In the genomic region with DNA sequence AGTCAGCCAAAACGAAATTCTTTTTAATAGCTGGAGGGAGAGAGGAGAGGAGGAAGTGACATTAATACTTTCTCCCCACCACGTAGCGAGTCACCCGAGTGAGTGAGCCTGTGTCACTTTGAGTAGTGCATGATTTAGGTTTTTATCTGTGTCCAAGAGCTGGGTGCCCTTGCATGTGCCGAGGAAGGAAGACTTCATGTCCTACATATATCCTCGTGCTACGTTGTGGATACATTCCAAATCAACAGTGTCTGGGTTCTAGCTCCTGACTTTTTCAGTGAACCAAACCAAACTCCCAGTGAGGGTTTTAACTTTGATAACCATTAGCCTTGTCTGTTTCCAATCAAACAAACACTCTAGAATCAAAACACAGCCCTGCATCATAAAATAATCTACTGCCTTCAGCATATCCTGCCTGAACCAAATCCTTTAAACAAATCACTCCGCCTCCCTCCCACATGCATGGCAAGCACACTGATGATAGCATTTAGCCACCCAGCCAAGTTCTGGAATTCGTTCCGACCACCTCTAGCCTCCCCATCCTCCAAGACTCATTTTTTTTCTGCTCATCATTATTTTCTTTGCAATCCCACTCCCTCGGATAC, we compare ENCODE assay signal across 21 mouse cellular contexts. TPM values are rescaled to one million over a fixed set of nuclear protein-coding genes. Genes with fewer than 3 reads are reported as not detected.
A peak's percentile ranks its signal among the peaks of the same experiment; 100 is the strongest.
DNase-seq lines count a peak whose midpoint lies in the region; ATAC-seq and TF ChIP-seq lines count a peak whose summit lies in the region.
"Had no signal": no experiment of that assay in that cellular context is flagged by ENCODE, and none has a peak within 500 bp of the region (broad histone marks: within the 10 kb centered on the region; RNA-seq: fewer than 3 reads in every experiment).

No protein-coding gene starts in this region.

- H3K9ac ChIP-seq in lung, embryonic 14.5 days = no peak overlapping the region
- H3K9ac ChIP-seq: embryonic facial prominence, embryonic 12.5 days; forebrain, embryonic 13.5 days; forebrain, postnatal 0 days; heart, embryonic 15.5 days; hindbrain, embryonic 14.5 days had no signal

- no peak overlapping the region for H3K4me2 ChIP-seq in lung, embryonic 14.5 days
- H3K4me2 ChIP-seq: embryonic facial prominence, embryonic 12.5 days; forebrain, embryonic 13.5 days; heart, embryonic 11.5 days; heart, embryonic 15.5 days; hindbrain, embryonic 14.5 days had no signal

- no peaks in the 10 kb centered on the region for H3K27me3 ChIP-seq in lung, embryonic 14.5 days (ENCODE audit: insufficient read depth, low read length)
- H3K27me3 ChIP-seq in limb, embryonic 10.5 days (ENCODE audit: low read depth, poor library complexity, severe bottlenecking) = no peaks in the 10 kb centered on the region
- H3K27me3 ChIP-seq: embryonic facial prominence, embryonic 12.5 days; forebrain, embryonic 13.5 days; heart, embryonic 15.5 days had no signal

- peaks cover 12% of the 10 kb centered on the region for H3K4me1 ChIP-seq in lung, embryonic 14.5 days (ENCODE audit: insufficient read depth)
- peaks cover 63% of the 10 kb centered on the region for H3K4me1 ChIP-seq in limb, embryonic 10.5 days

- H3K27ac ChIP-seq in lung, embryonic 14.5 days (ENCODE audit: low read depth) = peak overlapping the region; percentile 42; the same call in 1 of the 2 replicates
- H3K27ac ChIP-seq in limb, embryonic 10.5 days = peak overlapping the region; percentile 61; the same call in 1 of the 2 replicates
- H3K27ac ChIP-seq: embryonic facial prominence, embryonic 12.5 days; forebrain, embryonic 13.5 days; heart, adult 2 months; heart, embryonic 15.5 days; hindbrain, embryonic 10.5 days; hindbrain, embryonic 14.5 days had no signal

- H3K4me3 ChIP-seq in lung, embryonic 14.5 days (ENCODE audit: low read depth, low read length) = no peak overlapping the region
- no peak overlapping the region for H3K4me3 ChIP-seq in limb, embryonic 10.5 days
- H3K4me3 ChIP-seq: embryonic facial prominence, embryonic 12.5 days; forebrain, embryonic 13.5 days; heart, adult 2 months; heart, embryonic 15.5 days; hindbrain, embryonic 10.5 days had no signal

- 31% methylated on average over 11 of the region's 11 CpGs for WGBS in lung, embryonic 14.5 days
- WGBS in limb, embryonic 10.5 days = 77% methylated on average over 11 of the region's 11 CpGs

- no peak for TF ChIP-seq CTCF in lung, embryonic 14.5 days (IDR thresholded peaks at IDR 0.05; ENCODE audit: low read depth)

- peak; percentile 87 for DNase-seq in lung, embryonic 14.5 days
- DNase-seq in lung, postnatal 25 days (ENCODE audit: low spot score) = no peak
- peak; percentile 27 for DNase-seq in lung, postnatal 10 days
- no peak for DNase-seq in lung, postnatal 14 days
- DNase-seq in limb, embryonic 10.5 days (ENCODE audit: low spot score) = no peak
- no peak for DNase-seq in adrenal gland, postnatal 25 days
- DNase-seq: adrenal gland, adult 8-10 months; cerebellum, adult 11 months; cerebellum, adult 8-10 months; cerebellum, postnatal 14 days; embryo, embryonic 11 days; forebrain, postnatal 0 days; gastrocnemius, postnatal 14 days; heart, adult 2 months had no signal

- no peaks in the 10 kb centered on the region; the same call in 1 of the 2 replicates for H3K9me3 ChIP-seq in lung, embryonic 14.5 days (ENCODE audit: low read depth, low read length)
- H3K9me3 ChIP-seq in limb, embryonic 10.5 days (replicated peaks) = no peaks in the 10 kb centered on the region
- H3K9me3 ChIP-seq: embryonic facial prominence, embryonic 12.5 days had no signal

- no peaks in the 10 kb centered on the region for H3K36me3 ChIP-seq in lung, embryonic 14.5 days (ENCODE audit: insufficient read depth)
- peaks cover 9% of the 10 kb centered on the region; the same call in 1 of the 2 replicates for H3K36me3 ChIP-seq in limb, embryonic 10.5 days
- H3K36me3 ChIP-seq: G1E; hindbrain, embryonic 10.5 days had no signal

- ATAC-seq in lung, embryonic 14.5 days (ENCODE audit: insufficient read depth) = peak; percentile 92
- ATAC-seq: forebrain, embryonic 13.5 days; forebrain, postnatal 0 days had no signal

RNA-seq across cellular contexts. Expression of gene Akap2, which starts 26.0 kb away (rescaled TPM):
- polyA plus RNA-seq in lung, embryonic 14.5 days (2014; fragmentation: Nextera tagmentation; extraction: Ambion mirVana) = 51.9 and 52.6 TPM in 2 replicates
- polyA plus RNA-seq in limb, embryonic 10.5 days (2016; fragmentation: Nextera tagmentation; extraction: Ambion mirVana) = 26.5 and 33.3 TPM in 2 replicates
- total RNA-seq in adrenal gland, postnatal 25 days (2021) = 132 and 158 TPM in 2 replicates
- polyA plus RNA-seq: G1E had no signal

Comparison
In these comparisons a context has a peak if more than half of its experiments do, and no peak if none do; other contexts are left out.
1. DNase-seq: peak in lung, embryonic 14.5 days (single experiment) and lung, postnatal 10 days (single experiment); none in lung, postnatal 25 days (single experiment), lung, postnatal 14 days (single experiment), limb, embryonic 10.5 days (single experiment) and adrenal gland, postnatal 25 days (single experiment).